Mouse (Mus musculus) ES-E14 (cell line): ENCODE data around the gene Fbxw5.

Experiments
- CHD2 ChIP-seq: IDR thresholded peaks from 2 replicates; pipeline ENCODE4 v1.6.1; 2014; ENCODE audit warnings: mild to moderate bottlenecking, low read depth, low read length, inconsistent platforms
- HCFC1 ChIP-seq: IDR thresholded peaks from 2 replicates; pipeline ENCODE4 v1.6.1; 2012; ENCODE audit warnings: low read length, inconsistent platforms, borderline replicate concordance; ENCODE audit not compliant: insufficient read depth
- MAFK ChIP-seq: IDR thresholded peaks from 2 replicates; pipeline ENCODE4 v1.6.1; 2014; ENCODE audit warnings: mild to moderate bottlenecking, low read depth, low read length, inconsistent platforms; ENCODE audit not compliant: insufficient read depth
- ZNF384 ChIP-seq: IDR thresholded peaks from 2 replicates; pipeline ENCODE4 v1.6.1; 2012; ENCODE audit warnings: low read depth, low read length, inconsistent platforms

DNA sequence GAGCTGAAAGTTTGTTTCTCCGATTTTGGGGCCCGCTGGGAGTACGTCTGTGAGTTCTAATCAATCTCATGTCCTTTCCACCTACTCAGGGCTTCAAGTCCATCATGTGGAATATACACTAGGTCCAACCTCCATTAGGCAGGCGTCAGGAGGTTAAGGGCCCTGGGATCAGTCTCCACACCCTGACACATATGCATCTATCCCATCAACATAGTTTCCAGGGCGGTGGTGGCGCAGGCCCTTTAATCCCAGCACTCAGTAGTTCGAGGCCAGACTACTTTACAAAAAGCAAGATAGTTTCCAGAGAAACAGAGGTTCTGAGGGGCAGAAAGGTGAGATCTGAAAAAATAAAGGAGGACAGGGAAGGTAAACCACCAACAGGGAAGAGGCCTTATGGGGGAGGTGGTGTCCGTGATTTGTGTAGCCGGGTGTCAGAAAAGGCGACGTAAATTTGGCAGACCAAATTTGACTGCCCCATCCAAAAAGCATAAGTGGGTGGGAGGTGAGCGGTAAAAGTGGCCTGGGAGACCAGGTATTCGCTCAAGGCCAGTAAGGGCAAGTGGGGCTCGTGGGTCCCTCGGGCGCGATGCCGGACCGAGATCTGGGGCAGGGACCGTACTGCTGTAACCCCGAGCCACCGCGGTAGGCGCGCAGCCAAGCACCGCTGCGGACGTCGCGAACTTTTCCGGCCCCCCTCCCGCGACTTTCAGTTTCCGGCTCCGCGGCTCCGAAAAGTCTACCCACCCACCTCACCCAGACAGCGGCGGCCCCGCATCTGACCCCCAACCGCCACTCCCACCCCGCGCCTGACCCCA lies 45.7 kb downstream of the Fbxw5 start:
- TF ChIP-seq MAFK = no peak
- no peak for TF ChIP-seq ZNF384
- no peak for TF ChIP-seq HCFC1
- TF ChIP-seq CHD2 = no peak
